Mouse (Mus musculus): ENCODE results near the gene Tmem212. TPM values are rescaled to one million over a fixed set of nuclear protein-coding genes. Genes with fewer than 3 reads are reported as not detected.

The Tmem212 gene
- polyA plus RNA-seq, 1 experiment from 2014 or later: 59.9 TPM

- Histone ChIP-seq H3K4me3 (ENCODE audit: low read depth, low read length) (no peak overlapping the region), H3K36me3 (ENCODE audit: insufficient read depth, low read length) (no peaks in the 10 kb centered on the region), H3K4me1 (ENCODE audit: insufficient read depth, low read depth, low read length) (peaks cover 7% of the 10 kb centered on the region; the same call in 1 of the 2 replicates), H3K9ac (replicated peaks; ENCODE audit: low read depth) (no peak overlapping the region), H3K9me3 (ENCODE audit: low read length) (no peaks in the 10 kb centered on the region), H3K27ac (ENCODE audit: low read length) (peak overlapping the region; percentile 15; the same call in 1 of the 2 replicates), H3K27me3 (replicated peaks; ENCODE audit: insufficient read depth, low read length) (no peaks in the 10 kb centered on the region), H3K4me2 (replicated peaks; ENCODE audit: low read depth, low read length) (0 out of 2 replicates have a peak overlapping the region, but pooled peaks have one; percentile 8)
- DNase-seq (ENCODE audit: low spot score) (peak; percentile 20), ATAC-seq (peak; percentile 47)
- TF ChIP-seq EP300 (IDR thresholded peaks at IDR 0.05): 0 out of 2 replicates have a peak, but pooled peaks have one; percentile 11
- TF ChIP-seq CTCF (IDR thresholded peaks at IDR 0.05): no peak; the same call in 1 of the 2 replicates
- WGBS: 11% methylated on average over 13 of the region's 13 CpGs
These were observed 8.6 kb upstream of the Tmem212 start for GRCm38 (mm10) chr3:27904659-27905330.

- peaks cover 17% of the 10 kb centered on the region; the same call in 1 of the 2 replicates for H3K4me1 ChIP-seq (ENCODE audit: insufficient read depth, low read depth, low read length)
- TF ChIP-seq EP300 (IDR thresholded peaks at IDR 0.05): no peak
- TF ChIP-seq CTCF (IDR thresholded peaks at IDR 0.05): peak; percentile 50
- no peak for ATAC-seq
- no peaks in the 10 kb centered on the region for H3K9me3 ChIP-seq (ENCODE audit: low read length)
- no peak overlapping the region for H3K27ac ChIP-seq (ENCODE audit: low read length)
- DNase-seq (ENCODE audit: low spot score): no peak
- WGBS: 92% methylated on average over 6 of the region's 6 CpGs
- H3K4me2 ChIP-seq (replicated peaks; ENCODE audit: low read depth, low read length): no peak overlapping the region
- no peaks in the 10 kb centered on the region for H3K36me3 ChIP-seq (ENCODE audit: insufficient read depth, low read length)
- H3K4me3 ChIP-seq (ENCODE audit: low read depth, low read length): no peak overlapping the region
- no peaks in the 10 kb centered on the region for H3K27me3 ChIP-seq (replicated peaks; ENCODE audit: insufficient read depth, low read length)
- H3K9ac ChIP-seq (replicated peaks; ENCODE audit: low read depth): no peak overlapping the region
These were observed 5.7 kb upstream of the Tmem212 start for GRCm38 (mm10) chr3:27901846-27902245.

DNA sequence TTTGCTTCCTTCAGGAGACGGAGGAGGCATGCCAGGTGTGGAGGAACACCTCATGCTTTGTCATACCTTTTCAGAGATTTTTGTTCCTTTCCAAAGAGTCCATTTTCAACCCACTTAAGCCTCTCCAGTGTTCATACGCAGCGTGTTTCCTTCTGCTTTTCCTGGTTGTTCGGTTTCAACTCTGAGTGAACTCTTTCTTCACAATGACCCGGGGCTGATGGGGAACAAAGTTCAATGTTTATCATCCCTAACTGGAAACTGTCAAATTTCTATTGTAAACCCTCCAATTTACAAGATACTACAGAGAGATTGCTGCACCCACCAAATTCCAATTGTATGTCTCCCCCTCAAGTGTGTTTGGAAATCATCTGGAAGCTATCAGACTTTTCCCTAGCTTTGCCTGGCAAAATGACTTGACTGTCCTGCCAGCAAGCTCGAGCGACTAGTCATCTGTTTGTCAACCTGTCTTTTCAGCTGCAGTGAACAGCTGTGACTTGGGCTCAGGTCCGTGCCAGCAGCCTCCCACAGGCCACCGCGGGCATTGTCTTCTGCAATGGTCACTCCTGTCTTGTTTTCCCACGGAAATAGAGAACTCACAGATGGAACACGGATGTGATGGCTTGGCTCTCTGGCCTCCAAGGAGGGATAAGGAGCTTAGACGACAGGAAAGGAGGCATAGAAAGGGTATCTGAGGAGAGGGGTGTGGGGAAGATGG lies 3.0 kb upstream of the Tmem212 start:
- 0 out of 2 replicates have a peak overlapping the region, but pooled peaks have one; percentile 34 for H3K27ac ChIP-seq (ENCODE audit: low read length)
- ATAC-seq: peak; percentile 81

GRCm38 (mm10) chr3:27898178-27898577 lies 2.0 kb upstream of the Tmem212 start:
- H3K9ac ChIP-seq (replicated peaks; ENCODE audit: low read depth): no peak overlapping the region
- H3K4me2 ChIP-seq (replicated peaks; ENCODE audit: low read depth, low read length): no peak overlapping the region
- no peak overlapping the region for H3K4me3 ChIP-seq (ENCODE audit: low read depth, low read length)
- no peaks in the 10 kb centered on the region for H3K36me3 ChIP-seq (ENCODE audit: insufficient read depth, low read length)
- ATAC-seq: no peak
- 0 out of 2 replicates have a peak overlapping the region, but pooled peaks have one; percentile 34 for H3K27ac ChIP-seq (ENCODE audit: low read length)
- 59% methylated on average over 10 of the region's 10 CpGs for WGBS
- TF ChIP-seq EP300 (IDR thresholded peaks at IDR 0.05) (no peak), CTCF (IDR thresholded peaks at IDR 0.05) (no peak)
- no peaks in the 10 kb centered on the region for H3K27me3 ChIP-seq (replicated peaks; ENCODE audit: insufficient read depth, low read length)
- no peaks in the 10 kb centered on the region for H3K9me3 ChIP-seq (ENCODE audit: low read length)
- H3K4me1 ChIP-seq (ENCODE audit: insufficient read depth, low read depth, low read length): peaks cover 9% of the 10 kb centered on the region; the same call in 1 of the 2 replicates
- DNase-seq (ENCODE audit: low spot score): peak; percentile 16

More for the DNA sequence above, 3.0 kb upstream of the Tmem212 start:
- no peaks in the 10 kb centered on the region for H3K27me3 ChIP-seq (replicated peaks; ENCODE audit: insufficient read depth, low read length)
- no peaks in the 10 kb centered on the region for H3K36me3 ChIP-seq (ENCODE audit: insufficient read depth, low read length)
- TF ChIP-seq EP300 (IDR thresholded peaks at IDR 0.05) (peak; percentile 63; the same call in 1 of the 2 replicates), CTCF (IDR thresholded peaks at IDR 0.05) (peak; percentile 47)
- DNase-seq (ENCODE audit: low spot score): peak; percentile 84
- no peak overlapping the region for H3K4me3 ChIP-seq (ENCODE audit: low read depth, low read length)
- no peak overlapping the region for H3K4me2 ChIP-seq (replicated peaks; ENCODE audit: low read depth, low read length)
- peaks cover 9% of the 10 kb centered on the region; the same call in 1 of the 2 replicates for H3K4me1 ChIP-seq (ENCODE audit: insufficient read depth, low read depth, low read length)
- 21% methylated on average over 13 of the region's 13 CpGs for WGBS
- no peaks in the 10 kb centered on the region for H3K9me3 ChIP-seq (ENCODE audit: low read length)
- H3K9ac ChIP-seq (replicated peaks; ENCODE audit: low read depth): no peak overlapping the region

GRCm38 (mm10) chr3:27886578-27886977 lies 9.6 kb downstream of the Tmem212 start:
- DNase-seq (ENCODE audit: low spot score) (peak; percentile 54), ATAC-seq (peak; percentile 46)
- 49% methylated on average over 7 of the region's 7 CpGs for WGBS

DNA sequence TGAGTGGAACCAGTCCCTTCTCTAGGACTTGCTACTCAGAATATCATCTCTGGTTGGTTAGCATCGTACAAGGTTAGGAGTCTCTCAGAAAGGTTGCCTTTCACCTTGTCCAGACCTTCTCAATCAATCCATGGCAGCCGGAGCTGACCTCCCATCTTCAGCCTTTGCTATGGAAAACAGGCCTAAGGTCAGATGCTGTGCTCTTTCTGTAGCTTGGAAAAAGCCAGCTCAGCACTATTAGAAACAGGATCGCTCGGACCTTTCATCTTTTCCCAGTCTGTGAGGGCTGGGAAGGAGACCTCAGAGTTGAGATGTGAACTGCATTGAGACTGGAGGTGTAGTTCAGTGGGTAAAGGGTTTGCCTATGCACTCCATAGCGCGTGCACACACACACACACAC lies 10.6 kb downstream of the Tmem212 start:
- Histone ChIP-seq H3K4me3 (ENCODE audit: low read depth, low read length) (no peak overlapping the region), H3K4me1 (ENCODE audit: insufficient read depth, low read depth, low read length) (peaks cover 3% of the 10 kb centered on the region; the same call in 1 of the 2 replicates), H3K4me2 (replicated peaks; ENCODE audit: low read depth, low read length) (no peak overlapping the region), H3K27me3 (replicated peaks; ENCODE audit: insufficient read depth, low read length) (no peaks in the 10 kb centered on the region), H3K9ac (replicated peaks; ENCODE audit: low read depth) (no peak overlapping the region), H3K36me3 (ENCODE audit: insufficient read depth, low read length) (no peaks in the 10 kb centered on the region), H3K27ac (ENCODE audit: low read length) (no peak overlapping the region), H3K9me3 (ENCODE audit: low read length) (no peaks in the 10 kb centered on the region)
- TF ChIP-seq EP300 (IDR thresholded peaks at IDR 0.05) (no peak), CTCF (IDR thresholded peaks at IDR 0.05) (no peak)
- DNase-seq (ENCODE audit: low spot score): no peak
- no peak for ATAC-seq
- 85% methylated on average over 6 of the region's 6 CpGs for WGBS

More at GRCm38 (mm10) chr3:27886578-27886977, 9.6 kb downstream of the Tmem212 start:
- Histone ChIP-seq H3K27ac (ENCODE audit: low read length) (no peak overlapping the region), H3K4me1 (ENCODE audit: insufficient read depth, low read depth, low read length) (peaks cover 3% of the 10 kb centered on the region; the same call in 1 of the 2 replicates), H3K4me2 (replicated peaks; ENCODE audit: low read depth, low read length) (no peak overlapping the region), H3K36me3 (ENCODE audit: insufficient read depth, low read length) (no peaks in the 10 kb centered on the region), H3K4me3 (ENCODE audit: low read depth, low read length) (no peak overlapping the region), H3K27me3 (replicated peaks; ENCODE audit: insufficient read depth, low read length) (no peaks in the 10 kb centered on the region), H3K9me3 (ENCODE audit: low read length) (no peaks in the 10 kb centered on the region), H3K9ac (replicated peaks; ENCODE audit: low read depth) (no peak overlapping the region)
- TF ChIP-seq CTCF (IDR thresholded peaks at IDR 0.05) (no peak), EP300 (IDR thresholded peaks at IDR 0.05) (0 out of 2 replicates have a peak, but pooled peaks have one; percentile 23)

All from lung, postnatal 0 days (tissue).